ENCODE assay signal across 8 mouse cellular contexts in genomic region chr13:69482751-69483150, GRCm38 (mm10). TPM values are rescaled to one million over a fixed set of nuclear protein-coding genes. Genes with fewer than 3 reads are reported as not detected.
A peak's percentile ranks its signal among the peaks of the same experiment; 100 is the strongest.
DNase-seq lines count a peak whose midpoint lies in the region; ATAC-seq and TF ChIP-seq lines count a peak whose summit lies in the region.

No protein-coding gene starts in this region.

- no peak overlapping the region for H3K9ac ChIP-seq in kidney, embryonic 16.5 days (replicated peaks; ENCODE audit: low read length)
- H3K9ac ChIP-seq in heart, embryonic 11.5 days (ENCODE audit: low read depth, low read length) = no peak overlapping the region
- H3K9ac ChIP-seq in midbrain, embryonic 16.5 days (ENCODE audit: low read depth, low read length) = no peak overlapping the region
- H3K9ac ChIP-seq in intestine, postnatal 0 days (ENCODE audit: low read depth, low read length) = no peak overlapping the region

- 49% methylated on average over 8 of the region's 8 CpGs for WGBS in kidney, embryonic 16.5 days
- 37% methylated on average over 8 of the region's 8 CpGs for WGBS in heart, embryonic 11.5 days (ENCODE audit: insufficient replicate concordance)
- 47% methylated on average over 8 of the region's 8 CpGs for WGBS in midbrain, embryonic 16.5 days
- 45% methylated on average over 8 of the region's 8 CpGs for WGBS in intestine, postnatal 0 days
- 57% methylated on average over 8 of the region's 8 CpGs for WGBS in thymus, adult 2 months

- H3K27me3 ChIP-seq in kidney, embryonic 16.5 days (ENCODE audit: insufficient read depth, low read length) = peaks cover 49% of the 10 kb centered on the region
- peaks cover 21% of the 10 kb centered on the region for H3K27me3 ChIP-seq in heart, embryonic 11.5 days (ENCODE audit: control insufficient read depth, insufficient read depth, low read length)
- peaks cover 18% of the 10 kb centered on the region for H3K27me3 ChIP-seq in midbrain, embryonic 16.5 days (ENCODE audit: control insufficient read depth, insufficient read depth, low read depth, low read length)
- H3K27me3 ChIP-seq in intestine, postnatal 0 days (replicated peaks; ENCODE audit: control insufficient read depth, insufficient read depth, low read length) = peaks cover 40% of the 10 kb centered on the region
- peaks cover 9% of the 10 kb centered on the region for H3K27me3 ChIP-seq in thymus, adult 2 months (ENCODE audit: control insufficient read depth, insufficient read depth, low read length)

- peak overlapping the region; percentile 62; the same call in 1 of the 2 replicates for H3K4me2 ChIP-seq in kidney, embryonic 16.5 days (replicated peaks; ENCODE audit: low read depth, low read length)
- peak overlapping the region; percentile 70 for H3K4me2 ChIP-seq in heart, embryonic 11.5 days
- H3K4me2 ChIP-seq in midbrain, embryonic 16.5 days (ENCODE audit: low read length) = peak overlapping the region; percentile 62
- no peak overlapping the region for H3K4me2 ChIP-seq in intestine, postnatal 0 days (replicated peaks; ENCODE audit: low read depth)

- ATAC-seq in kidney, embryonic 16.5 days (ENCODE audit: low FRiP score, low TSS enrichment) = no peak
- no peak for ATAC-seq in heart, embryonic 11.5 days (replicated peaks; ENCODE audit: insufficient number of reproducible peaks, low FRiP score, low TSS enrichment)
- ATAC-seq in midbrain, embryonic 16.5 days = no peak
- ATAC-seq in intestine, postnatal 0 days = no peak
- ATAC-seq in megakaryocyte, adult 5-6 weeks (ENCODE audit: poor library complexity, severe bottlenecking) = no peak

- no peak overlapping the region for H3K4me3 ChIP-seq in kidney, embryonic 16.5 days (ENCODE audit: low read length)
- no peak overlapping the region for H3K4me3 ChIP-seq in heart, embryonic 11.5 days (ENCODE audit: low read depth, low read length)
- H3K4me3 ChIP-seq in midbrain, embryonic 16.5 days (ENCODE audit: low read depth, low read length) = no peak overlapping the region
- H3K4me3 ChIP-seq in intestine, postnatal 0 days (ENCODE audit: low read depth, low read length) = no peak overlapping the region
- no peak overlapping the region for H3K4me3 ChIP-seq in thymus, adult 2 months (ENCODE audit: control insufficient read depth, insufficient read depth, low read length)

- peaks cover 16% of the 10 kb centered on the region for H3K4me1 ChIP-seq in kidney, embryonic 16.5 days (ENCODE audit: insufficient read depth, low read length)
- H3K4me1 ChIP-seq in heart, embryonic 11.5 days (ENCODE audit: control insufficient read depth, insufficient read depth, low read length) = peaks cover 3% of the 10 kb centered on the region
- peaks cover 8% of the 10 kb centered on the region for H3K4me1 ChIP-seq in midbrain, embryonic 16.5 days (ENCODE audit: control insufficient read depth, insufficient read depth, low read length)
- peaks cover 7% of the 10 kb centered on the region for H3K4me1 ChIP-seq in intestine, postnatal 0 days (replicated peaks; ENCODE audit: control insufficient read depth, insufficient read depth, low read length)
- no peaks in the 10 kb centered on the region for H3K4me1 ChIP-seq in thymus, adult 2 months (replicated peaks; ENCODE audit: control insufficient read depth, insufficient read depth, low read length)

- H3K36me3 ChIP-seq in kidney, embryonic 16.5 days (ENCODE audit: insufficient read depth, low read length) = no peaks in the 10 kb centered on the region
- no peaks in the 10 kb centered on the region for H3K36me3 ChIP-seq in heart, embryonic 11.5 days (ENCODE audit: control insufficient read depth, insufficient read depth, low read length)
- H3K36me3 ChIP-seq in midbrain, embryonic 16.5 days (ENCODE audit: control insufficient read depth, insufficient read depth, low read length) = no peaks in the 10 kb centered on the region
- no peaks in the 10 kb centered on the region for H3K36me3 ChIP-seq in intestine, postnatal 0 days (ENCODE audit: control insufficient read depth, insufficient read depth)
- H3K36me3 ChIP-seq in thymus, adult 2 months (ENCODE audit: control insufficient read depth, insufficient read depth, low read length) = no peaks in the 10 kb centered on the region

- TF ChIP-seq POLR2A in thymus, adult 2 months (IDR thresholded peaks at IDR 0.05; ENCODE audit: control insufficient read depth, extremely low read depth, insufficient read depth, low read length, poor library complexity) = no peak

- no peak for DNase-seq in kidney, postnatal 10 days
- peak; percentile 18 for DNase-seq in embryo, embryonic 10.5 days (ENCODE audit: low spot score)
- no peak for DNase-seq in thymus, adult 2 months

- no peaks in the 10 kb centered on the region for H3K9me3 ChIP-seq in kidney, embryonic 16.5 days (ENCODE audit: low read length)
- H3K9me3 ChIP-seq in heart, embryonic 11.5 days (replicated peaks; ENCODE audit: control insufficient read depth, low read length) = no peaks in the 10 kb centered on the region
- no peaks in the 10 kb centered on the region for H3K9me3 ChIP-seq in midbrain, embryonic 16.5 days (replicated peaks; ENCODE audit: control insufficient read depth, low read length, poor library complexity, severe bottlenecking)
- no peaks in the 10 kb centered on the region for H3K9me3 ChIP-seq in intestine, postnatal 0 days (ENCODE audit: control insufficient read depth)

- H3K27ac ChIP-seq in kidney, embryonic 16.5 days (ENCODE audit: low read length) = no peak overlapping the region
- H3K27ac ChIP-seq in heart, embryonic 11.5 days (ENCODE audit: low read depth, low read length) = no peak overlapping the region
- no peak overlapping the region for H3K27ac ChIP-seq in midbrain, embryonic 16.5 days (ENCODE audit: low read length)
- no peak overlapping the region for H3K27ac ChIP-seq in intestine, postnatal 0 days (ENCODE audit: low read depth, low read length)
- no peak overlapping the region for H3K27ac ChIP-seq in thymus, adult 2 months (ENCODE audit: control insufficient read depth, insufficient read depth, low read length)

- TF ChIP-seq CTCF in intestine, postnatal 0 days (IDR thresholded peaks at IDR 0.05; ENCODE audit: low read depth) = no peak
- no peak for TF ChIP-seq CTCF in thymus, adult 2 months (IDR thresholded peaks at IDR 0.05; ENCODE audit: borderline replicate concordance, control insufficient read depth, extremely low read depth, insufficient read depth, low read length, poor library complexity)

RNA-seq across cellular contexts. Expression of gene Nsun2, which starts 50.8 kb away (rescaled TPM):
- polyA plus RNA-seq in kidney, embryonic 16.5 days (2015; fragmentation: Nextera tagmentation; extraction: Ambion mirVana) = 124 and 131 TPM in 2 replicates
- 78.5 and 87.8 TPM in 2 replicates for polyA plus RNA-seq in heart, embryonic 11.5 days (2014; fragmentation: Nextera tagmentation; extraction: Ambion mirVana)
- 67.9 and 70.2 TPM in 2 replicates for polyA plus RNA-seq in midbrain, embryonic 16.5 days (2015; fragmentation: Nextera tagmentation; extraction: Ambion mirVana)
- 35.0 and 38.8 TPM in 2 replicates for polyA plus RNA-seq in intestine, postnatal 0 days (2015; fragmentation: Nextera tagmentation; extraction: Ambion mirVana)
- polyA plus RNA-seq in thymus, adult 2 months (2012; rRNA removed) = 74.1 and 86.5 TPM in 2 replicates
- 32.6 and 33.9 TPM in 2 replicates for total RNA-seq in megakaryocyte, adult 5-6 weeks (2015)
- 61.7 and 76.5 TPM in 2 replicates for total RNA-seq in megakaryocyte, adult 5-6 weeks (2017)

RNA-seq across cellular contexts. Expression of gene Tent4a, which starts 51.7 kb away (rescaled TPM):
- polyA plus RNA-seq in kidney, embryonic 16.5 days (2015; fragmentation: Nextera tagmentation; extraction: Ambion mirVana) = 5.0 and 5.1 TPM in 2 replicates
- polyA plus RNA-seq in heart, embryonic 11.5 days (2014; fragmentation: Nextera tagmentation; extraction: Ambion mirVana) = 4.7 and 5.1 TPM in 2 replicates
- polyA plus RNA-seq in midbrain, embryonic 16.5 days (2015; fragmentation: Nextera tagmentation; extraction: Ambion mirVana) = 5.4 and 6.3 TPM in 2 replicates
- polyA plus RNA-seq in intestine, postnatal 0 days (2015; fragmentation: Nextera tagmentation; extraction: Ambion mirVana) = 2.3 and 2.7 TPM in 2 replicates
- polyA plus RNA-seq in thymus, adult 2 months (2012; rRNA removed) = 22.2 and 32.2 TPM in 2 replicates
- 10.4 and 11.1 TPM in 2 replicates for total RNA-seq in megakaryocyte, adult 5-6 weeks (2015)
- 10.2 and 13.3 TPM in 2 replicates for total RNA-seq in megakaryocyte, adult 5-6 weeks (2017)
